Mouse (Mus musculus) yolk sac, embryonic 10.5 days (tissue): Measurements from ENCODE around the gene Auts2.
A peak's percentile ranks its signal among the peaks of the same experiment; 100 is the strongest.

Experiments used
- DNase-seq: peaks from one replicate; pipeline ENCODE4 v3.0.0-alpha.2; 2017; ENCODE audit warnings: low spot score

Auts2 gene

GRCm38 (mm10) chr5:131563630-131564252 lies 979.4 kb downstream of the Auts2 start:
- DNase-seq, result no peak

DNA sequence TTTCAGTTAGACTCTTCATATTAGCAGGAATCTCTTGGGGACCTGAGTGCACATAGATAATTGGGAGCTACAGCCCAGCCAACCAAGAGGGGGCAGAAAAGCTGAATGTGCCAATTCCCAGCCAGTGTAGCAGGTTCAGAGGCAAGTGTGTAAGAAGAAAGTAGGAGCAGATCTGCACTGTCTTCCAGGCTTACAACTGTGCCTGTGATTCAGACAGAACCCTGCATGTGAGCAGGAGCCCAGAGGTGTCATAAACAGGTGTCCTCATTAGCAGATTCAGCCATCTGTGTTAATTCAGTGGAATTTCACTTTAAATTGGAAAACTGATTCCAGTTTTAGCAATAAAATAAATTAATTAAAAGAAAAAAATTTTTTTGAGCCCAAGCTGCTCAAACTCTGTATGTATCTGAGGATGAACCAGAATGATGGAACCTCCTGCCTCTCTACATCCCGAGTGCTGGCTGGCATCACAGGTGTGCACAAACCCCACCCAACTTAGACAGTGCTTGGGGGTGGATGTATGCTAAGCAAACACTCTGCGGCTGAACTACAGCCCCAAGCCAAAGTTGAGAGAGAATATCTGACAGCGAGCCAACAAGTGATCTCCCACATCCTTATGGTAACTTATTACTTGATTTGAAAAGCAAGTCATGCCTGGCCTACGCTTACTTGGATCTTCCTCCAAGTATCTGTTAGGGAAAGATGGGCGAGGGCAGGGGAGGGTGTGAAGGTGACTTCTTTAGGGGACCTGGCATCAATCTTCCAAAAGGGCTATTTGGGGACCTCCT lies 982.2 kb downstream of the Auts2 start:
- DNase-seq, result no peak

GRCm38 (mm10) chr5:131558403-131559174 lies 984.6 kb downstream of the Auts2 start:
- DNase-seq, result no peak

DNA sequence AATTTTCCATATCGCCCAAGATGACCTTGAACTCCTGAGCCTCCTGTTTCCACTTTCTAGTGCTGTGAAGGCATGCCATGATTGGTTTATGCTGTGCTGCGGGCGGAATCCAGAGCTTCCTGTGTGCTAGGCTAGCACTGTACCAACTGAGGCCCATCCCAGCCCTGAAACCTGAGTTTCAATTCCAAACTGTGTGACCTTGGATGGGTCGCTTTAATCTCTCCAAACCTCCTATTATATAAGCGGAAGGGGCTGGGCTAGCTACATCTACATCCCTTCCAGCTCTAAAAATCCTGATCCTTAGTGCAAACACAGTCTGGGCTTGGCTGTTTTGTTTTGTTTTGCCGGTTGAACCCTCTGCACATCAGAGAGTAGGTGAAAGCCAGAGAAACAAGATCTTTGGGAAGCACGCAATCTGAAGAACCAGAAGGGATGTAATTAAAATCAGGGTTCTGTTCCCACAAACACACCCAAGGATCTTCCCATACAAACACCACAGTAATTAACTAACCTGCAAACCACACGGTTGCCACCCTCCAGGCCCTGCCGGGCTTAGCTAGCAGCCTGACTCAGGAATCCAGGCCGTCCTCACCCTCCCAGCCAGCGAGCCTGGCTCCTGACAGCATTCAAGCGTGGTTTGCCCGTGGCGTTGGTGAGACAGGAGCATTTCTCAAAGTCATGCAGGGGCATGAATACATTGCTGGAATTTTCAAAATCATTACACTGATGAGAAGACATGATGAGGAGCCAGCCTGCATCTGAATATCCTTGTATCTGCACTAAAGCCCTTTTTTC lies 985.4 kb downstream of the Auts2 start:
- DNase-seq, result no peak

GRCm38 (mm10) chr5:131548932-131549563 lies 994.1 kb downstream of the Auts2 start:
- no peak for DNase-seq

- no peak for DNase-seq
Measured at GRCm38 (mm10) chr5:131547926-131548325, 995.2 kb downstream of the Auts2 start.

GRCm38 (mm10) chr5:131546414-131546813 lies 996.7 kb downstream of the Auts2 start:
- no peak for DNase-seq

DNA sequence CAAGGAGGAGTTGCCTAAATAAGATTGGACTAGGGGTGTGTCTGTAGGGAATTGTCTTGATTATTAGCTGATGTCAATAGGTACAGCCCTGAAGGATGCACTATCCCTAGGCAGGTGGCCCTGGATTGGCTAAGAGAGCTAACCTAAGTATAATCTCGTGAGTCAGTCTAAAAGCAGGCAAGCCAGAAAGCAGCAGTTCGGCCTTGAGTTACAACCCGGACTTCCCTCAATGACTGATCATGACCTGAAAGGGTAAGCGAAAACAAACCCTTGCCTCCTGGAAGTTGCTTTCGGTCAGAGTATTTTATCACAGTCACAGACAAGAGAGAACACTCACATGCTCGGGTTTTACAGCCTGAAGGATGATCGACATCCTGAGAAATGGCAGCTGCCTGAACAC lies 998.8 kb downstream of the Auts2 start:
- no peak for DNase-seq

DNA sequence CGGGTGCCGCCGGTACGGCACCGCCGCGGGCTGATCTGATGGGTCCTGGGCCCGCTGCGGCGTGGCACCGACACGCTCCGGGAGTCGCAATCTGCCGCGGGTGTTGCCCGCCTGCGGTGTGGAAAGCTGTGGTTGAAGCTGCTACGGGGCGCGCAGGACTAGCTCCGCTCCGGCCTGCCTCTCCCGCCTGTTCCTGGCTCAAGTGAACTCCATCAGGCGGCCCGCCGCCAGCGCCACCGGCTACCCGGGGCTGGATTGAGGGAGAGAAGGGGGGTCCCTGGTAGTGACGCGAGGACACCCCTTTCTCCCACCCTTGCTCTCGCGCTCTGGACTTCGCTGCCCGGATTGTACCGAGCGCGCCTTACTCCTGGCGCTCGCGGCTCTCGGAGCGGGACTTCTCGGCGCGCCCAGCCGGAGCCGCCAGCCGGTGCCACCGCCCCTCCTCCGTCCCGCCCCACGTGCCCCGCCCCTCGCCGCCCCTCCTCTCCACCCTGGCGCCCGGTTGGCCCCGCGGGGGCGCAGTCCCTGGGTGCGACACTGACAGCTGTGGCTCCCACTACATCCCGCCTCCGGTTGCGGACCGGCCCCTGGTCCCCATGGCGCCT lies 1004.7 kb downstream of the Auts2 start:
- DNase-seq, result peak; percentile 87

- DNase-seq, result peak; percentile 74
Measured at GRCm38 (mm10) chr5:131537831-131538310, 1005.3 kb downstream of the Auts2 start.

GRCm38 (mm10) chr5:131537155-131537830 lies 1005.9 kb downstream of the Auts2 start:
- DNase-seq, result peak; percentile 85

- no peak for DNase-seq
Measured at GRCm38 (mm10) chr5:131535752-131536151, 1007.4 kb downstream of the Auts2 start.

GRCm38 (mm10) chr5:131533815-131534214 lies 1009.3 kb downstream of the Auts2 start:
- no peak for DNase-seq

- no peak for DNase-seq
Measured at GRCm38 (mm10) chr5:131531744-131532552, 1011.2 kb downstream of the Auts2 start.

DNA sequence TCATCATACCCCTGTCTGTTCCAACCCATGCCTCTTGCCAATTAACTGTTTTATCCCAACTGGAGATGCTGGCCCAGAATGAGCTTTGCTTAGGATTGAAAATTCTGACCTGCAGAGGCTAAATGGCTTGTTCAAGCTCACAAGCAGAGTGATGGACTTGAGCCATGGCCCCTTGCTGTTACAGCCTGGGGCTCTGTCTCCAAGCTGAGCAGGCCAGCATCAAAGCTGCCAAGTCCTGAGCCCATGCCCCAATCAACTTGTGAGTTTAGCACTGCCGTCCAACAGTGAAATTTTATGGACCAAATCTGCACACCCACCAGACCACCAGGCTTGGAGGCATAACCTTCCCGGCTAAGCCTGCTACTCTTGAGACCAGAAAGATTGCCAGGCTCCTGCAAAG lies 1012.3 kb downstream of the Auts2 start:
- DNase-seq, result no peak

DNA sequence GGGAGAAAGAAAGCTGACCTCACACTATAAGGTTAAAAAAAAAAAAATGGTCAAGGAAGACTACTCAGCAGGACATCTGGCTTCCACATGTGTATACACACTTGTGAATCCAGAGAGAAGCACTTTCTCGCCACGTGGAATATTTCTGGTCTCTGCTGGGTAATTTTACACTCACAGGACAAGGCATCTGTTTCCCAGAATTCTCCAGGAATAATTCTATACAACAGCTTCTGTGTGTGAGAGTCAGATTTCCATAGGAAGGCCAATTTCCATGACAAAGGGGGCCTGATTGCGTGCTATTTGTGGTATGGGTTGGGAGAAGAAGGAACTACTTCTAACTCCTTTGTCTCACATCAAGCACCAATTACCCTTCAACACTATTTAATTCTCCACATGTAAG lies 1016.5 kb downstream of the Auts2 start:
- no peak for DNase-seq

DNA sequence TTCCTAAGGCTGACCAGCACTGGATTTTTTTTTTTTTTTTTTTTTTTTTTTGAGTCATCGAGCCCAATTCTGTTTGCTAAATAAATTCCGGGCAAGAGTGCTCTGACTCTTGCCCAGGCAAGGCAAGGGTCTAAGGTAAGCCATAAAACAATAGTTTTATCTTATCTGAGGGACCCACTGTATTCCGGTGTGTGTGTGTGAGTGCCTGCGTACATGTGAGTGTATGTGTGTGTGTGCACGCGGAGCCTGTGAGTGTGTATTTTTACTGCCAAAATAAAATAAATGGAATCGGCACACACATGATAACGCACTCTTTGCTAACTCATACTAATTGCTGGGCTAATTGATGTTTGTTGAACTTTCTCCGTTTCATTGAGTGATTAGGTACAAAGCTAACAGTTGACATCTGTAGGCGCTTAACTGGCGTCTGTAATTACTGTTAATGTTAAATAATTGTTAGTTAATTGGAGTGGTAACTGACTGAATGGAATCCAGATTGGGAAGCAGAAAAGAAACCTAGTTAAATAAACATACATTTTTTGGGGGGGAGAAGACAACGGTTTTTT lies 1018.2 kb downstream of the Auts2 start:
- no peak for DNase-seq

GRCm38 (mm10) chr5:131519560-131519959 lies 1023.6 kb downstream of the Auts2 start:
- DNase-seq, result no peak

DNA sequence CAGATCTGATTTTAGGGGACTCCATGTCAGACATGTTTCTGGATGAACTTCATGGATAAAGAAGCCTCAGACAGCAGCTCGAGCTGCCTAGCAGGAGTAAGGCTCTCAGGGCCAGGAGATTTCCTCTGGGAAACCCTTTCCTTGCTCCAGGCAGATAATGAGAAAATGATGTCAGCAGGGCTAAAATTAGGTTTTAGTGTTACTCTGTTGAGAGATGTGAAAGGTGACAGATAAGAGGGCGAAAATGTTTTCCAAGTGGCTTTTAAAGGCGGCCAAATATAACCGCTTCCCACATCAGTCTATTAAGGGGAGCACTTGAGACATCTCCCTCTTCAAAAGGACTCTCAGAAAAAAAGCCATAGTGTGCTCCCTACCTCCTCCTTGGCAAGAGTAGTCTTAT lies 1025.5 kb downstream of the Auts2 start:
- no peak for DNase-seq
